Mouse (Mus musculus): Measurements from ENCODE around the gene Mecom.

The Mecom gene

DNA sequence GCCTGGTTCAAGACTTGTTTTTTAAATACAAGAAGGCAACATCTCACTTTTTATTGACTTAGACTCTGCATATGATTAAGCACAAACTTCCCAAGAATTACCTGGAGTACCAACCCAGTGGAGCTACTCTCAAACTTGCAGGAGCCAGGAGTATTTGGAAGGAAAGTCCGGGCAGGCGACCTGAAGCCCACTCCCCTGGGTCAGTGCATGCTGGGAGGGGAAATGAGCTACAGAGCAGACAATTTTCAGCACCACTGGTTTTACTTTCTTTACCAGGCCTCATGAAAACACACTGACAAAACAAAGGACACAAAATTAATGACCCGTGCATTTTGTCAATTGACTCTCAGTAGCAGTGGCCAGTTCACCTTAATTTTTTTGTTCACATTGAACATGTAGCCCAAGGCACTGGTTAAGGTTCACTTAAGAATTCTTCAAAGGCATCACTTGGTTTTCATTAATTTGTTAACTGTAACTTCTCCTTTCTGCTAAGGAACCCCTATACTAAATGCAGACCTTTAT is 434.5 kb downstream of the Mecom start:
- POLR2A ChIA-PET, result no interaction called here
- CTCF ChIA-PET, result interaction anchor here in 1 of 4 experiments (0.7 kb wide), 1 partner anchor 10 kb away, joined by 5 read pairs; no protein-coding TSS in a partner anchor

DNA sequence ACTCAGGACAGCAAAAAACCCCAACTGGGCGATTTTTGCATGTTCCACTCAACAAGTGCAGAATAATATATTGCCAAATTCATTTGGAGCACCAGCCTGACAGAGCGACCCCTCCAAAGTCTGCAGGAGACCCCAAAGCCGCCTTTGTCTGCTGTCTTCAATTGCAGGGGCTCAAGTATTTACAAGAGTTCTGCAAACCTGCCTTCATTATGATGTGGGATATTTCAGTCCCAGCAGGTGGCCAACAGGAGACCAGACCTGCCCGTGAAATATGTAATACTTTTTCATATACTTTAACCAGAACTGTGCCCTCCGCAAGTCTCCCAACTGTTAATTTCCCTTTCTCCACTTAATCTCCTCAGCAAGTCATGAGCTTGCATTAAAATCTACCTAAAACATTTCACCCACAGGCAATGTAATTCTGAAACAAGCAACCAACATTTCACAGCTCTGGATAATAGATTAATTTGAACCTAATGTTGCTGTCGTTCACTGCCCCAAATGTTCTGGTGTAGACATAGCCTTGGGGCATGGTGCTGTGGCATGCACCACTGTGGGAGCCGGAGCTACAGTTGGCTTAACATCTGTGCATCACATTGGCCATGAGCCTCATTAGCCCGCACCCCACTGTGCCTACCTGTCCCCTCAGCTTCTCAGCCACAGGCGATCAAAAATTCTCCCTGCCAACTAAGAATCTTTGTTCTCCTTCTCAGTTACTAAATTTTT is 439.7 kb downstream of the Mecom start:
- ChIA-PET POLR2A (no interaction called here), CTCF (interaction anchor here in 1 of 4 experiments (0.6 kb wide), 1 partner anchor 1060 kb away, joined by 3 read pairs; no protein-coding TSS in a partner anchor)

DNA sequence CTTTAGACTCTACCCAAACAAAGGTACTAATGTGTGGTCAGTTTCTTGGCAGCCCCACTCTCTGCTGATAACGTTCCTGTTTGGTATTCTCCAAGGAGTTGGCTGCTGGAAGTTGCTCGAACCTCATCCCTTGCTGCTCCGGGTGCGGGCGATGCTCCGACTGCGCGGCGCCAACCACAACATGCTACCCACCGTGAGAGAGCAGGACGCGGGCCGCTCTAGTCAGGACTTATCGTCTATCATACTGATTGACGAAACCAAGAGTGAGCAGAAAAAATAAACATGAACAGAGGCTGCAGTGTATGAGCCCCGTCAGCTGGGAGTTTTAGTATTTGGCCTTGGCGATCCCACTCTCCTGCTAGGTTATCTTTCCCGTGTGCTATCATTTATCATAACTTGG is 441.3 kb downstream of the Mecom start:
- CTCF ChIA-PET, result no interaction called here
- POLR2A ChIA-PET, result interaction anchor here in 2 of 4 experiments (0.6 to 0.7 kb wide), 2 partner anchors 39 to 1870 kb away, joined by 3 read pairs; no protein-coding TSS in a partner anchor

GRCm38 (mm10) chr3:30105859-30106258 is 441.9 kb downstream of the Mecom start:
- CTCF ChIA-PET, result no interaction called here
- POLR2A ChIA-PET, result interaction anchor here in 1 of 4 experiments (0.7 kb wide), 1 partner anchor 38 kb away, joined by 3 read pairs; no protein-coding TSS in a partner anchor

GRCm38 (mm10) chr3:30105194-30105823 is 442.5 kb downstream of the Mecom start:
- CTCF ChIA-PET, result no interaction called here
- POLR2A ChIA-PET, result no interaction called here

- POLR2A ChIA-PET, result interaction anchor here in 1 of 4 experiments (0.6 kb wide), 1 partner anchor 113 kb away, joined by 3 read pairs; no protein-coding TSS in a partner anchor
Observed at GRCm38 (mm10) chr3:30104515-30105098, 443.2 kb downstream of the Mecom start.

DNA sequence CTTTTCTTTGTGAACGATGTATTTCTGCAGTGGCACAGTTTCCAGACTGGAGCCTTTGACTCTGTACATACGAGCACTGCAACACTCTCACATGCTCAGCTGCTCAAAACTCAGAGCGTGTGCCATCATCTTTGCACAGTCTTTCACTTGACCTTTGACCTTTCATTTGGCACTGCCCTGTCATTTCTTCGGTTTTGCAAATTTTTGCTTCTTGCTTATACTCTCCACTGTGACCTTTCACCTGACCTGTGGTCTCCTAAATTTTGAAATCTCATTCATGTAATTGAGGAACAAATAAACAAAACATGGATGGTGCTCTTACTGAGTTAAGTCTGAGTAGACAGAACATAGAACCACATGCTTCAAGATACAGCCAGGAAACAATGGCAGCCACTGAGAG is 446.7 kb downstream of the Mecom start:
- ChIA-PET CTCF (interaction anchor here in 1 of 4 experiments (0.5 kb wide), 1 partner anchor 18 kb away, joined by 4 read pairs; no protein-coding TSS in a partner anchor), POLR2A (no interaction called here)

More at GRCm38 (mm10) chr3:30104515-30105098, 443.2 kb downstream of the Mecom start:
- CTCF ChIA-PET, result no interaction called here

DNA sequence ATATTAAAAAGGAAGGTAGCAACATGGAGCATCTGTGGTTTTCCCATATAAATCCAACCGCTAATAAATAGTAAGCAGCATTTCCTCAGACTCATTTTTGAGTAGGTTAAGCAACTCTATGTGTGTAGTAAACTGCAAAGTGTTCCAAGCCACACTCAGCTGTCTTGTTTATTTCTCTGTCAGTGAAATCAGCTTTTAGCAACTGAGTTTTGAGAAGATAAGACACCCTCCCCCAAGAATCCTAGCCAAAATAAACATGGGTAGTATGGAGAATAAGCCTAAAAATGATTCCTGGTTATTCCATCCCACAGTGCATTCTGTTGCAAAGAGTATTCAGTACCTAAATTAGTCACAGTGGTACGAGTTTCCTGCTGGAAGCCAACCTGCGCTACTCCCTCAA is 450.1 kb downstream of the Mecom start:
- ChIA-PET CTCF (no interaction called here), POLR2A (no interaction called here)

DNA sequence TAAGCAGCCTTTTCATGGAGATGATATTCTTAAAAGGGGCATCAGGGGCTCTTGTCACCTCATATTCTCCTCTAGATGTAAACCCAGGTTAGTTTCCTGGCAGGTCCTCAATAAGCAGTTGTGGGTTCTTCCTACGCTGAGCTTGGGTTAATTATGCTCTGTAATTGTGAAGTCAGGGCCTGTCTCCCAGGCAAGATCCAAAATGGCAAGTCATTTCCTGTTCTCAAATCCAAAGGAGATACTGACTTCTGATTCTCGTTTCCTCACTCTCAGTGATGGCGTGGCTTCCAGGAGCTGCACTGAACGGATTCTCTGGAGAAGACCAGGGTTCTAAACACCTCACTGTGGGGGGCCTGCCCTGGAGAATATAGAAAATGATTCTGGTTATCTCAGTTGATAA is 450.7 kb downstream of the Mecom start:
- CTCF ChIA-PET, result no interaction called here
- POLR2A ChIA-PET, result no interaction called here

DNA sequence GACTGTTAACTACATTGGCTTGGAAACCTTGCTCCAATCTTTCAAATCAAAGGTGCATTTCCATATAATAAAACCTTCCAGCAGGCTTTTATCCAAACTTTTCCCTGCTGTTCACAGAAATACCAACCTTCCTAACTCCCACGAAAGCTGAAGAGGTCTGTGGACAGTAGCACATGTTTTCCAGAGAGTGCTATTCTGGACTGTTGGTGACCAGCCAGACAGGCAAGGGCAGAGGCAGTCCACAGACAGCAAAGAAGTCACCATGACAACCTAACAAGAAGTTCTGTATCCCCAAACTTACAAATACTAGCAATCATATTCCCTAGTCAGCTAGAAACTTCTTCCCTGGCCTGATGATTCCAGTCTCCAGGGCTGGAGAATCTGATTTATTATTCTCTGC is 454.8 kb downstream of the Mecom start:
- ChIA-PET CTCF (no interaction called here), POLR2A (no interaction called here)

- CTCF ChIA-PET, result no interaction called here
- POLR2A ChIA-PET, result no interaction called here
Observed at GRCm38 (mm10) chr3:30092481-30092880, 455.3 kb downstream of the Mecom start.

DNA sequence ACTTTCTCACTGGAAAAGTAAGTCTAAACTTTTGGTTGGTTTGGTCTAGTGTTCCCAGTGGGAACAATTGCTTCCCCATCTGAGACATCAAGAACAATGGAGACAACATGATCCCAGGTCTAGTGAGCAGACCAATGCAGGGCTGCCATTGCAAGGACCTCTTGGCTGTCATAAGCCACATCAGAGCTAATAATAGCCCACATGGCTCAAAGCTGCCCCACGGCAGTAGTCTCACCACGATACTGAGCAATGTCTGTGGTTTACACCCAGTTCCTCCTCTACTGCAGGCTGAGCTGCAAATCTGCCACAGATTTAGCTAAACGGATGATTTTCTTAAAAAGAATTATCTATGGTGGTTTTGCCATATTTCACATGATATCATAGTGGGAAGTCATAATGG is 455.9 kb downstream of the Mecom start:
- CTCF ChIA-PET, result no interaction called here
- POLR2A ChIA-PET, result no interaction called here

DNA sequence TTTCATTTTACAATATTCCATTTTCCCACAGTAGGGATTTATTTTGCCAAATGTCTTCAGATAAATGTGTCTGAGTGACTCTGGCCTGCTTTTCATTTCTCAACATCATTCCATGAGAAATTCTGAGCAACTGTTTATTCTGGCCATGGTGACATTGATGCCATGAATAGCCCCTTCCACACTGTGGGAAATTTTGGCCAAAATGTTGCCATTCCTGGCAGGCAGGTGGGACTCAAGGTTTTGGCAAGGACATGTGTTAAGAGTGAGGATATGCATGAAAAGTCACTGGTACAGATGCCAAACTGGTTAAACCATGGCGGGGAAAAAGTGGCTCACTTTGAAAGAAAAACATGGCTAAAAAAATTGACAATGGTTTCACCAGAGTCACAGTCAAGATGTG is 456.4 kb downstream of the Mecom start:
- ChIA-PET POLR2A (no interaction called here), CTCF (no interaction called here)

DNA sequence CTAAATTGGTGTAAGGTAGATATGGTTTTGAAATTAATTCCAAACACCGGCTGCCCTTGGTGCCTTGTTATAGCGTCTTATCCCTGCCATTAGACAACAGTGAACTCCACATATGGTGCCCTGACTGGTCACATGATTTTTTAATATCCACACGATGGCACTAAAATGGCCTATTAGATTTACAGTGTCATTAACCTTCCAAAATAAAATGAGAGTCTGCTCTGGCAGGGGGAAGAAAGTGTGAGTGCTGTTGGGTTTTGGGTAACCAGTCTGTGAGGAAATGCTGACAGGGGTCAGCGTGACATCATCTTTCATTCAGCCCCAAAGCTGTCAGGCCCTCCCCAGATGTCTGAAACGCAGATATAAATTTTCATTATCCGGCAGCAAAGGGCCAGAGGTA is 461.7 kb downstream of the Mecom start:
- CTCF ChIA-PET, result no interaction called here

DNA sequence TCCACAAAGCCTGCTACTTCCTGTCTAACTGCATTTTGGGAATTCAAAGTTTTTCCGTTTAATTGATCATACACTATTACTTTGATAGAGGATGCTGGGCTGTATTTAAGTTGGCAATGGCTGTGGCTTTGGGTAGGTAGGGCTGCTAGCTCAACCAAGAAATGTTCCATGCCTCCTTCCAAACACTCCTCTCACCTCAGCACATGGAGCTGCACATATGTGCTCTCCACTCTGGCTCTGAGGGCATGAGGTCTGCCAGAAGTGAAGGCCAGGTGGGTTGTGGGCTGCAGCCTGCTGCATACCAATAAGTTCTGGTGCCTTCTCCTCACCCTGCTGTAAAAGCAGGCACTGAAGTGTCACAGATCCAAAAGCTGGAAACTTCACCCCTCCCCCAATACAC is 464.0 kb downstream of the Mecom start:
- ChIA-PET POLR2A (no interaction called here), CTCF (interaction anchor here in 2 of 4 experiments (0.6 to 0.7 kb wide), 2 partner anchors 152 to 437 kb away, joined by 4 to 6 read pairs; no protein-coding TSS in a partner anchor)

More for the DNA sequence above, 461.7 kb downstream of the Mecom start:
- POLR2A ChIA-PET, result interaction anchor here in 1 of 4 experiments (0.7 kb wide), 1 partner anchor 64 kb away, joined by 3 read pairs; no protein-coding TSS in a partner anchor

- POLR2A ChIA-PET, result no interaction called here
- CTCF ChIA-PET, result no interaction called here
Observed at GRCm38 (mm10) chr3:30083268-30083667, 464.5 kb downstream of the Mecom start.

DNA sequence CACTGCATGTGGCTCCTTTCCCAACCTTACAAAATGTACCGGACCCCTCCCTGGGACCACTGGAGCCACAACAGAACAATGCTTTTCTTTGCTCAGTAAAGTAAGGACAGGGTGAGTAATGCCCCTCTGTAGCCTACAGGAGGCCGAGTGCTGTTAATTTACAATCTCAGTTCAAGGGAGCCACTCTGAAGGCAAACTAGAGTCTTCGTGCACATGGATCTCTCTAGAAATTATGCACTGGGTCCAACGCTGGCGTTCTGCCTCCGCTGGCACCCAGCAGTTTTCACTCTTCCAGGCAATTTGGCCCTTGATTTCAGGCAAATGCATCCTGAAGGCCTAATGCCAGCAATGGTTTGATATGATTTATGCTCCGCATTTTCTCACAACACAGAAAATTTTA is 467.0 kb downstream of the Mecom start:
- POLR2A ChIA-PET, result no interaction called here
- CTCF ChIA-PET, result no interaction called here

GRCm38 (mm10) chr3:30076522-30076921 is 471.3 kb downstream of the Mecom start:
- CTCF ChIA-PET, result interaction anchor here in 1 of 4 experiments (0.7 kb wide), 1 partner anchor 883 kb away, joined by 3 read pairs; no protein-coding TSS in a partner anchor
- POLR2A ChIA-PET, result no interaction called here

DNA sequence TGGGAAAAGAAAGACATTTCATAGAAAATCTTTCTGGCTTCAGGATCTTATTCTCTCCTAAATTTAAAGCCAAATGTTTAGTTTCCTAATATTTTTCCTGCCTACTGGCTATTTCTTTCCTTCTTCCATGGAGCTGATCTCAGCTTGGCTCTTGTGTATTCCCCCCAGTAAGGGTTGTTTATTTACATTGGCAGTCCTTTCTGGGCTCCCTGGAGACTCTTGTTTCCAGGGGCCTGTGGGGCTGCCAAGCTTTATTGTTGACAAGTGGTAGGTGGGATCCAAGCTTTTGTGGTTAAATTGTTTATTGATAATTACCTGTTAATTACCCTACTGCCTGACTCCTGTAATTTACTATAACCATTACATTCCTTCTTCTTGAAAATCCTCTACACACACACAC is 476.5 kb downstream of the Mecom start:
- POLR2A ChIA-PET, result no interaction called here
- CTCF ChIA-PET, result no interaction called here

DNA sequence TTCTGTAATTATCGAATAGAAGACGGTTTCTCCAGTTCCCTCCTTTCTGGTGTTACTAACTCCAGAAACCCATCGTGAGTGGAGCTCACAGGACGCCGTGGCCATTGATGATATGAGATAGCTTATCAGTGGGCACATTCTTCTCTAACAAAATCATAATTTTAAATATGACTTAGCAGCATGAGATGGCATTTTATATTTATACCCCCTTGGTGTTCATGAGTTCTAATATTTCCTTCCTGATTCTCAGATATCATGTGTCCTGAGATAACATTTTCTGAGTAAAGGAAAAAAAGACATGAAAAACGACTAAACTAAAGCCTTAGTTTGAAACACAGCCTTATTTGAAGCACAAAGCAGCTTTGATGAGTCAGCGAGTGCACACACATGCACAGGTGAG is 481.3 kb downstream of the Mecom start:
- CTCF ChIA-PET, result interaction anchor here in 1 of 4 experiments (0.5 kb wide), 1 partner anchor 1073 kb away, joined by 3 read pairs; no protein-coding TSS in a partner anchor
- POLR2A ChIA-PET, result no interaction called here

Data from embryonic stem cell, embryonic (primary cell).